Mouse (Mus musculus) frontal cortex, postnatal 36 days (tissue): ENCODE measurements at regions not wholly inside any gene's neighbourhood (a gene's known extent, or its start where the extent isn't known, plus 50 kb on each side); places are given as distances from the start of the nearest gene placed in this dataset.
"Not testable (repeated sequence)": the region's sequence is repeated elsewhere in the genome, so short reads cannot be mapped to it uniquely, and the experiment has no call there.

Experiments used
- DNase-seq, 2 experiments: peaks; one replicate each; pipeline ENCODE4 v3.0.0; 2022; ENCODE audit warnings: low spot score in 2 of 2

DNA sequence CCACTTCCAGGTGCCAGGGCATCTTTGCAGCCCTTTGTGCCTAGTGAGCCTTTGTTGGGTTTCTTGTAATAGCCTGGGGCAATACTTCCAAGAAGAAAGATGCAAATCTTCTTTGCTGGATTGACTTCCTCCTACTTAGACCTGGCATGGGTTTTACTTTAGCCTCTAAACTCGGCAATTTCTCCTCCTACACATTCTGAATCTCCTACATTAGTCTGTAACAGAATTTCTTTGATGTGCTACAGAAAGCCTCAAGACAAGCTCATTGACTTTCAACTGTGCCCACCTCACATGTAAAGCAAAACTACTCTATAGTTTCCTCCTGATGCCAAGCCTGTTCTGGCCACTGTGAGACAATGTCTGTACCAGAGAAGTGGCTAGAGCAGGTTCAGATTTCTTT lies 92.9 kb downstream of the 9230113P08Rik start:
- peak in 1 of 2 experiments; percentile 1 for DNase-seq

DNA sequence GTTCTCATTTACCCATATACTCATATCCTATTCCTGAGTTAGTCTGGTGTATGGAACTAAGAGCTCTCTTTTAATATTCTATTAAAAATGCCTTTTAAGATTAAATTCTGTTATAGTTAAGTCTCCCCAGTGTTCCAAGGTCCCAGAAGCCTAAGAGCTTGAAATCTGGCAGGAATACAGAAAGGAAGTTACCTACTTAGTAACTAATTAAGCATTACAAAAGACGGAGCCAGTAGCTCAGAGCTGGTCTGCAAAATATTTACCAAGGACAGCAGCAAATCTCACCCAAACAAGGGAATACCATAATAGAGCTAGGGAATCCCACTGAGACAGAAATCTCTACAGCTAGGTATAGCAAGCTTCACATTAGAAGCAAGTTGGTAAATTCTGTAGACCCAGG lies 98.6 kb downstream of the 9230113P08Rik start:
- DNase-seq: not testable (repeated sequence)
